Mouse (Mus musculus): ENCODE results near the gene Slc33a1. TPM values are rescaled to one million over a fixed set of nuclear protein-coding genes. Genes with fewer than 3 reads are reported as not detected.

Gene Slc33a1
- polyA plus RNA-seq, 1 experiment from 2014 or later: 12.5 TPM

- 53% methylated on average over 3 of the region's 3 CpGs for WGBS (ENCODE audit: insufficient replicate concordance)
- ATAC-seq (ENCODE audit: low read depth): no peak
Measured at GRCm38 (mm10) chr3:63949837-63950236, 14.7 kb downstream of the Slc33a1 start.

DNA sequence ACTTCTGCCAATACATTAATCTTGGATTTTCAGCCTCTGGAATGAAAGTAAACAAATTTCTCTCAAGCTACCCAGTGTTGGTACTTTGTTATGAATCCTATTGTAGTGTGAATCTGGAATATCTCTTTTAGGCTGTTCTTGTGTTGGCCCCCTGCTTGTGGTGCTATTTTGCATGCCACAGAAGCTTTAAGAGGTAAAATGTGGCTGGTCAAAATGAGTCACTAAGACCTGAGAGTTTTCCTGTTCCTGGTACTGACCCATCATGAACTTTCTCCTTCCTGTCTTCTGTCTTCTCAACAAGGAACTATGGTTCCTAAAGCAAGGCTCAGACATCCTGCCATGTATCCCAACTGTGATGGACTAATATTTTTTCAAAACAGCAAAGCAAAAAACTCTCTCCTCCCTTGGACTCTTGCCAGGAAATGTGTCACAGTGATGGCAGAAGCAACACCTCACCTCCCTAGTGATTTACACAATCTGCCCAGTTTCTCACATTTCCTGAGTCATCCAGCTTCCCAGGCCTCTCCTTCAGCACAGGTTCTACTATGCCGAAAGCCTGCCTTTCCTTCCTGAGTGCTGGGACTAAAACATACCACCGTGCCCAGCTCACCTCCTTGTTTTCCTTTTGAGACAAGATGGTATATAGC is 23.2 kb downstream of the Slc33a1 start:
- no peaks in the 10 kb centered on the region for H3K36me3 ChIP-seq (ENCODE audit: control insufficient read depth, insufficient read depth)
- H3K4me1 ChIP-seq (ENCODE audit: control insufficient read depth, low read depth, low read length): no peaks in the 10 kb centered on the region
- no peaks in the 10 kb centered on the region for H3K27me3 ChIP-seq (ENCODE audit: control insufficient read depth, insufficient read depth, low read depth, low read length)
- ATAC-seq (ENCODE audit: low read depth): no peak
- H3K9me3 ChIP-seq (replicated peaks; ENCODE audit: control insufficient read depth, low read length): no peaks in the 10 kb centered on the region
- no peak overlapping the region for H3K4me2 ChIP-seq (ENCODE audit: low read depth, low read length)
- no peak overlapping the region for H3K9ac ChIP-seq (ENCODE audit: low read depth, low read length)
- no peak overlapping the region for H3K4me3 ChIP-seq (ENCODE audit: low read depth, low read length)
- no peak overlapping the region for H3K27ac ChIP-seq (ENCODE audit: low read length)
- WGBS (ENCODE audit: insufficient replicate concordance): 62% methylated on average over 2 of the region's 2 CpGs

More at GRCm38 (mm10) chr3:63949837-63950236, 14.7 kb downstream of the Slc33a1 start:
- Histone ChIP-seq H3K9me3 (replicated peaks; ENCODE audit: control insufficient read depth, low read length) (no peaks in the 10 kb centered on the region), H3K4me3 (ENCODE audit: low read depth, low read length) (no peak overlapping the region), H3K9ac (ENCODE audit: low read depth, low read length) (no peak overlapping the region), H3K27me3 (ENCODE audit: control insufficient read depth, insufficient read depth, low read depth, low read length) (no peaks in the 10 kb centered on the region), H3K36me3 (ENCODE audit: control insufficient read depth, insufficient read depth) (no peaks in the 10 kb centered on the region), H3K4me2 (ENCODE audit: low read depth, low read length) (no peak overlapping the region), H3K27ac (ENCODE audit: low read length) (no peak overlapping the region), H3K4me1 (ENCODE audit: control insufficient read depth, low read depth, low read length) (no peaks in the 10 kb centered on the region)

GRCm38 (mm10) chr3:63938928-63939327 is 25.6 kb downstream of the Slc33a1 start:
- no peak overlapping the region for H3K27ac ChIP-seq (ENCODE audit: low read length)
- whole genome bisulfite sequencing (ENCODE audit: insufficient replicate concordance): 73% methylated on average over 2 of the region's 2 CpGs
- H3K4me2 ChIP-seq (ENCODE audit: low read depth, low read length): no peak overlapping the region
- H3K36me3 ChIP-seq (ENCODE audit: control insufficient read depth, insufficient read depth): no peaks in the 10 kb centered on the region
- no peak overlapping the region for H3K9ac ChIP-seq (ENCODE audit: low read depth, low read length)
- no peaks in the 10 kb centered on the region for H3K27me3 ChIP-seq (ENCODE audit: control insufficient read depth, insufficient read depth, low read depth, low read length)
- no peak overlapping the region for H3K4me3 ChIP-seq (ENCODE audit: low read depth, low read length)
- no peak for ATAC-seq (ENCODE audit: low read depth)
- no peaks in the 10 kb centered on the region for H3K9me3 ChIP-seq (replicated peaks; ENCODE audit: control insufficient read depth, low read length)
- no peaks in the 10 kb centered on the region for H3K4me1 ChIP-seq (ENCODE audit: control insufficient read depth, low read depth, low read length)

DNA sequence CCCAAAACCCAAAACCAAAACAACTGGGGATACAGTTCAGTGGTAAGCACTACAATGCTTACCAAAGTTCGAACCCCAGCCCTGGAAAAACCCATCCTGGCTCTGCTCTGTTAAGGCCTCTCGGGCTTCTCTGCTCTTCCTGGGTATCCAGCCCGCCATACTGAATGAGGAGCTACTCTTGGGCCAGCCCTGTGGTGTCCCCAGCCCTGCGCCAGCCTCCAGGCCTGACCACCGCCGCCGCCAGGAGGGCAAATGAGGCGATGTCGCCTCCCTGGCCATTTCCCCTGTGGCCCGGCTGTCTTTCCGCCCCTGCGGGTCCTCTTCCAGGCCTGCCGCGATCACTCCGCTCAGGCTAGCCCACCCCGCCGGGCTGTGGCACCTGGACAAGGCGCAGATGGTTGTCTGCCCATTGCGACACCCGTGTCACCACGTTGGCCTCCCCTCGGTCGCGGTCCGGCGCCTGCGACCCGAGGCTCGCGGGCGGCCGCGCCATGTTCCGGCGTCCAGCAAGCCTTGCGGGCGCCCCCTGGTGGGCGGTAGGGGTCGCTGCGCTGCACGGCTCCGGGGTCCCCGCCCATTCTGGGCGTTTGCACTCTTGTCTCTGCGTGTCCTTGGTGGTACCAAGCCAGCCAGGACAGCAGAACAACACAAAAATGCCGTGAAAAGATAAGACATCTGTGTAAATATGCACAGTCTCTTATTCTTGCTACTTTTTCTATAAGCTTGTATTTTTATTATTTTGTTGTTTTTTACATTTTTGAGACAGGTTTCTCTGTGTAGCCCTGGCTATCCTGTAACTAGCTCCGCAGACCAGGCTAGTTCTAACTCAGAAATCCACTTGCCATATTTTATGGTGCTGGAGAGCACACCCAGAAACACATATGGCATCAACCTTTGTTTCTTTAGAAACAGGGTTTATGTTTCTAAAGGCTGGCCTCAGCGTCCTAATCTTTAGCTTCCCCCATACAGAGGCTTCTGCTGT is 35.4 kb downstream of the Slc33a1 start, which contains the start of gene E130311K13Rik:
E130311K13Rik (minus strand) TSS at position 595 of the 982 bp plus-strand sequence.
- peak; percentile 89 for ATAC-seq (ENCODE audit: low read depth)
- Histone ChIP-seq H3K4me1 (ENCODE audit: control insufficient read depth, low read depth, low read length) (no peaks in the 10 kb centered on the region), H3K27me3 (ENCODE audit: control insufficient read depth, insufficient read depth, low read depth, low read length) (no peaks in the 10 kb centered on the region), H3K27ac (ENCODE audit: low read length) (peak within 1 kb of the TSS; percentile 41; the same call in 1 of the 2 replicates), H3K9me3 (replicated peaks; ENCODE audit: control insufficient read depth, low read length) (no peaks in the 10 kb centered on the region), H3K4me2 (ENCODE audit: low read depth, low read length) (peak within 1 kb of the TSS; percentile 75), H3K36me3 (ENCODE audit: control insufficient read depth, insufficient read depth) (no peaks in the 10 kb centered on the region), H3K4me3 (ENCODE audit: low read depth, low read length) (peak within 1 kb of the TSS; percentile 71), H3K9ac (ENCODE audit: low read depth, low read length) (peak within 1 kb of the TSS; percentile 73)
- 5% methylated on average over 48 of the region's 48 CpGs for WGBS (ENCODE audit: insufficient replicate concordance)

DNA sequence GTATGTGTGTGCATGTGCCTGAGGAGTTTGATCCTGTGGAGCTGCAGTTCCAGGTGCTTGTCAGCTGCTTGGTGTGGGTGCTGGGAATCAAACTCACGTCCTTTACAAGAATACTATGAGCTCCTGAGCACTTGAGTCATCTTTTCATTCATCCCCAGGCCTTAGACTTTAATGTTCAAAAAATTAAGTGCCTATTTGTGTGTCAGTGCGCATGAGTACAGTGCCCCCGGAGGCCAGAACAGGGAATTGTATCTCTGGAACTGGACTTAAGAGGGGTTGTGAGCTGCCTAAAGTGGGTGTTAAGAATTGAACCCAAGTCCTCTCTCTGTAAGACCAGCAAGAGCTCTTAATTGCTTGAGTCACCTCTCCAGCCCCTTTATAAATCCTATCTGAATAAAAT is 44.9 kb downstream of the Slc33a1 start:
- no peaks in the 10 kb centered on the region for H3K36me3 ChIP-seq (ENCODE audit: control insufficient read depth, insufficient read depth)
- H3K27ac ChIP-seq (ENCODE audit: low read length): no peak overlapping the region
- H3K27me3 ChIP-seq (ENCODE audit: control insufficient read depth, insufficient read depth, low read depth, low read length): no peaks in the 10 kb centered on the region
- WGBS (ENCODE audit: insufficient replicate concordance): 53% methylated on average over 3 of the region's 3 CpGs
- ATAC-seq (ENCODE audit: low read depth): no peak
- H3K4me2 ChIP-seq (ENCODE audit: low read depth, low read length): no peak overlapping the region
- no peaks in the 10 kb centered on the region for H3K9me3 ChIP-seq (replicated peaks; ENCODE audit: control insufficient read depth, low read length)
- no peaks in the 10 kb centered on the region for H3K4me1 ChIP-seq (ENCODE audit: control insufficient read depth, low read depth, low read length)
- no peak overlapping the region for H3K4me3 ChIP-seq (ENCODE audit: low read depth, low read length)
- H3K9ac ChIP-seq (ENCODE audit: low read depth, low read length): no peak overlapping the region

GRCm38 (mm10) chr3:63910301-63910700 is 54.3 kb downstream of the Slc33a1 start:
- 58% methylated on average over 4 of the region's 4 CpGs for WGBS (ENCODE audit: insufficient replicate concordance)
- no peak overlapping the region for H3K4me2 ChIP-seq (ENCODE audit: low read depth, low read length)

GRCm38 (mm10) chr3:63905241-63905640 is 59.3 kb downstream of the Slc33a1 start:
- H3K36me3 ChIP-seq (ENCODE audit: control insufficient read depth, insufficient read depth): no peaks in the 10 kb centered on the region
- H3K4me3 ChIP-seq (ENCODE audit: low read depth, low read length): peak overlapping the region; percentile 31
- no peaks in the 10 kb centered on the region for H3K4me1 ChIP-seq (ENCODE audit: control insufficient read depth, low read depth, low read length)
- H3K4me2 ChIP-seq (ENCODE audit: low read depth, low read length): peak overlapping the region; percentile 52
- peaks cover 2% of the 10 kb centered on the region; the same call in 1 of the 2 replicates for H3K27me3 ChIP-seq (ENCODE audit: control insufficient read depth, insufficient read depth, low read depth, low read length)
- no peak for ATAC-seq (ENCODE audit: low read depth)
- H3K9me3 ChIP-seq (replicated peaks; ENCODE audit: control insufficient read depth, low read length): no peaks in the 10 kb centered on the region
- no peak overlapping the region for H3K27ac ChIP-seq (ENCODE audit: low read length)
- no peak overlapping the region for H3K9ac ChIP-seq (ENCODE audit: low read depth, low read length)
- WGBS (ENCODE audit: insufficient replicate concordance): 3% methylated on average over 18 of the region's 18 CpGs

More at GRCm38 (mm10) chr3:63910301-63910700, 54.3 kb downstream of the Slc33a1 start:
- Histone ChIP-seq H3K36me3 (ENCODE audit: control insufficient read depth, insufficient read depth) (no peaks in the 10 kb centered on the region), H3K4me3 (ENCODE audit: low read depth, low read length) (no peak overlapping the region), H3K27me3 (ENCODE audit: control insufficient read depth, insufficient read depth, low read depth, low read length) (no peaks in the 10 kb centered on the region), H3K4me1 (ENCODE audit: control insufficient read depth, low read depth, low read length) (no peaks in the 10 kb centered on the region), H3K27ac (ENCODE audit: low read length) (no peak overlapping the region), H3K9ac (ENCODE audit: low read depth, low read length) (no peak overlapping the region), H3K9me3 (replicated peaks; ENCODE audit: control insufficient read depth, low read length) (no peaks in the 10 kb centered on the region)
- ATAC-seq (ENCODE audit: low read depth): no peak

- Histone ChIP-seq H3K27me3 (ENCODE audit: control insufficient read depth, insufficient read depth, low read depth, low read length) (peaks cover 13% of the 10 kb centered on the region), H3K4me3 (ENCODE audit: low read depth, low read length) (no peak overlapping the region), H3K27ac (ENCODE audit: low read length) (no peak overlapping the region), H3K4me1 (ENCODE audit: control insufficient read depth, low read depth, low read length) (no peaks in the 10 kb centered on the region), H3K9ac (ENCODE audit: low read depth, low read length) (no peak overlapping the region), H3K9me3 (replicated peaks; ENCODE audit: control insufficient read depth, low read length) (no peaks in the 10 kb centered on the region), H3K36me3 (ENCODE audit: control insufficient read depth, insufficient read depth) (no peaks in the 10 kb centered on the region), H3K4me2 (ENCODE audit: low read depth, low read length) (no peak overlapping the region)
- 40% methylated on average over 2 of the region's 2 CpGs for WGBS (ENCODE audit: insufficient replicate concordance)
- no peak for ATAC-seq (ENCODE audit: low read depth)
Measured at GRCm38 (mm10) chr3:63904157-63904556, 60.4 kb downstream of the Slc33a1 start.
